Comparison of ENCODE assay signal across 25 mouse cellular contexts in the genomic region with DNA sequence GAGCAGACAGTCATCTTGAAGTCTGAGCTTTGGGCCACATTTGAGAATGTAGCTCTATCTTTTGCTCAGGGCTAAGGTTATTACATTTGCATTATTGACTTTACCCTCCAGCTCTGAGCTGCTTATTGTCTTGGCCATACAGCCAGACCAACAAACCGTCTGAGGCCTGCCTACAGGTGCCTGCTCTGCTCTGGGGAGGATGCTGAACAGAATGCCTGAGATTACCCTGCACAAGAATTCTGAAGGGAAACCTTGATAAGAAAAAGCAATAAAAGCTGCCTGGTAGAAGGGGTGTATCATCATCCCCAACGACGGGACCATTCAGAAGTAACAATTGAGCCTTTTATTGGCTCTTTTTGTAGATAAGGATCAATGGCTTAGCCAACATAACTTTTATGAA.
DNase-seq lines count a peak whose midpoint lies in the region; ATAC-seq and TF ChIP-seq lines count a peak whose summit lies in the region.
"Had no signal": no experiment of that assay in that cellular context is flagged by ENCODE, and none has a peak within 500 bp of the region (broad histone marks: within the 10 kb centered on the region; RNA-seq: fewer than 3 reads in every experiment).

No protein-coding gene starts in this region.

- peaks cover 15% of the 10 kb centered on the region for H3K27me3 ChIP-seq in E14TG2a.4 (ENCODE audit: insufficient read depth, low read length)
- H3K27me3 ChIP-seq in intestine, embryonic 15.5 days (replicated peaks), result no peaks in the 10 kb centered on the region
- H3K27me3 ChIP-seq in intestine, postnatal 0 days (replicated peaks; ENCODE audit: control insufficient read depth, insufficient read depth, low read length), result no peaks in the 10 kb centered on the region
- no peaks in the 10 kb centered on the region for H3K27me3 ChIP-seq in midbrain, embryonic 10.5 days (ENCODE audit: low read depth, poor library complexity, severe bottlenecking)
- H3K27me3 ChIP-seq in forebrain, embryonic 14.5 days (replicated peaks; ENCODE audit: control insufficient read depth, insufficient read depth, low read length), result no peaks in the 10 kb centered on the region
- H3K27me3 ChIP-seq: CH12.LX; embryonic facial prominence, embryonic 13.5 days; embryonic facial prominence, embryonic 15.5 days; forebrain, embryonic 12.5 days; forebrain, embryonic 15.5 days had no signal

- no peak for TF ChIP-seq CTCF in E14TG2a.4 (conservative IDR thresholded peaks at IDR 0.05; ENCODE audit: low read length)
- no peak for TF ChIP-seq CTCF in intestine, postnatal 0 days (IDR thresholded peaks at IDR 0.05; ENCODE audit: low read depth)

- no peak overlapping the region for H3K4me2 ChIP-seq in intestine, embryonic 15.5 days (replicated peaks)
- H3K4me2 ChIP-seq in intestine, postnatal 0 days (replicated peaks; ENCODE audit: low read depth), result no peak overlapping the region
- H3K4me2 ChIP-seq in forebrain, embryonic 14.5 days (ENCODE audit: low read length), result no peak overlapping the region
- H3K4me2 ChIP-seq: embryonic facial prominence, embryonic 13.5 days; embryonic facial prominence, embryonic 15.5 days; forebrain, embryonic 12.5 days; forebrain, embryonic 15.5 days had no signal

- H3K27ac ChIP-seq in intestine, embryonic 15.5 days, result no peak overlapping the region
- H3K27ac ChIP-seq in intestine, postnatal 0 days (ENCODE audit: low read depth, low read length), result no peak overlapping the region
- H3K27ac ChIP-seq in midbrain, embryonic 10.5 days (replicated peaks), result no peak overlapping the region
- H3K27ac ChIP-seq in forebrain, embryonic 14.5 days (ENCODE audit: low read depth, low read length), result no peak overlapping the region
- H3K27ac ChIP-seq: embryonic facial prominence, embryonic 13.5 days; embryonic facial prominence, embryonic 15.5 days; forebrain, embryonic 10.5 days; forebrain, embryonic 12.5 days; forebrain, embryonic 15.5 days had no signal

- 50% methylated on average over 3 of the region's 3 CpGs for WGBS in intestine, embryonic 15.5 days
- WGBS in intestine, postnatal 0 days, result 33% methylated on average over 3 of the region's 3 CpGs
- 78% methylated on average over 3 of the region's 3 CpGs for WGBS in midbrain, embryonic 10.5 days
- WGBS in forebrain, embryonic 14.5 days, result 74% methylated on average over 3 of the region's 3 CpGs

- H3K4me1 ChIP-seq in E14TG2a.4 (replicated peaks; ENCODE audit: low read depth, low read length), result peaks cover 54% of the 10 kb centered on the region
- peaks cover 6% of the 10 kb centered on the region; the same call in 1 of the 2 replicates for H3K4me1 ChIP-seq in intestine, embryonic 15.5 days (replicated peaks)
- 0 out of 2 replicates have a peak, but pooled peaks cover 5% of the 10 kb centered on the region for H3K4me1 ChIP-seq in intestine, postnatal 0 days (replicated peaks; ENCODE audit: control insufficient read depth, insufficient read depth, low read length)
- peaks cover 13% of the 10 kb centered on the region for H3K4me1 ChIP-seq in midbrain, embryonic 10.5 days
- no peaks in the 10 kb centered on the region for H3K4me1 ChIP-seq in forebrain, embryonic 14.5 days (ENCODE audit: control insufficient read depth, insufficient read depth, low read length)
- H3K4me1 ChIP-seq: embryonic facial prominence, embryonic 13.5 days; embryonic facial prominence, embryonic 15.5 days; forebrain, embryonic 15.5 days had no signal

- no peak overlapping the region for H3K9ac ChIP-seq in intestine, embryonic 15.5 days
- H3K9ac ChIP-seq in intestine, postnatal 0 days (ENCODE audit: low read depth, low read length), result no peak overlapping the region
- H3K9ac ChIP-seq in forebrain, embryonic 14.5 days (ENCODE audit: low read length), result no peak overlapping the region
- H3K9ac ChIP-seq: embryonic facial prominence, embryonic 13.5 days; embryonic facial prominence, embryonic 15.5 days; forebrain, embryonic 12.5 days; forebrain, embryonic 15.5 days had no signal

- 0 out of 2 replicates have a peak overlapping the region, but pooled peaks have one; percentile 32 for H3K4me3 ChIP-seq in E14TG2a.4 (replicated peaks; ENCODE audit: low read length)
- H3K4me3 ChIP-seq in intestine, embryonic 15.5 days (replicated peaks), result no peak overlapping the region
- H3K4me3 ChIP-seq in intestine, postnatal 0 days (ENCODE audit: low read depth, low read length), result no peak overlapping the region
- no peak overlapping the region for H3K4me3 ChIP-seq in midbrain, embryonic 10.5 days
- no peak overlapping the region for H3K4me3 ChIP-seq in forebrain, embryonic 14.5 days (ENCODE audit: low read depth, low read length)
- H3K4me3 ChIP-seq: embryonic facial prominence, embryonic 13.5 days; embryonic facial prominence, embryonic 15.5 days; erythroblast, embryonic 14.5 days; forebrain, embryonic 10.5 days; forebrain, embryonic 12.5 days; forebrain, embryonic 15.5 days had no signal

- no peaks in the 10 kb centered on the region for H3K36me3 ChIP-seq in E14TG2a.4 (ENCODE audit: insufficient read depth, low read length)
- no peaks in the 10 kb centered on the region for H3K36me3 ChIP-seq in intestine, embryonic 15.5 days
- H3K36me3 ChIP-seq in intestine, postnatal 0 days (ENCODE audit: control insufficient read depth, insufficient read depth), result no peaks in the 10 kb centered on the region
- no peaks in the 10 kb centered on the region for H3K36me3 ChIP-seq in midbrain, embryonic 10.5 days
- H3K36me3 ChIP-seq in forebrain, embryonic 14.5 days (ENCODE audit: control insufficient read depth, insufficient read depth, low read length), result no peaks in the 10 kb centered on the region
- H3K36me3 ChIP-seq: embryonic facial prominence, embryonic 13.5 days; embryonic facial prominence, embryonic 15.5 days; forebrain, embryonic 10.5 days; forebrain, embryonic 12.5 days; forebrain, embryonic 15.5 days had no signal

- H3K9me3 ChIP-seq in E14TG2a.4 (ENCODE audit: low read length), result peaks cover 7% of the 10 kb centered on the region
- no peaks in the 10 kb centered on the region for H3K9me3 ChIP-seq in intestine, embryonic 15.5 days
- no peaks in the 10 kb centered on the region for H3K9me3 ChIP-seq in intestine, postnatal 0 days (ENCODE audit: control insufficient read depth)
- no peaks in the 10 kb centered on the region for H3K9me3 ChIP-seq in midbrain, embryonic 10.5 days (replicated peaks)
- no peaks in the 10 kb centered on the region for H3K9me3 ChIP-seq in forebrain, embryonic 14.5 days (replicated peaks; ENCODE audit: control insufficient read depth, low read length)
- H3K9me3 ChIP-seq: embryonic facial prominence, embryonic 13.5 days; embryonic facial prominence, embryonic 15.5 days; forebrain, embryonic 12.5 days; forebrain, embryonic 15.5 days had no signal

- ATAC-seq in intestine, embryonic 15.5 days, result peak; percentile 86
- peak; percentile 43; the same call in 1 of the 2 replicates for ATAC-seq in intestine, postnatal 0 days
- no peak for ATAC-seq in forebrain, embryonic 14.5 days
- ATAC-seq: CD4-positive, CD25-positive, alpha-beta regulatory T cell, adult 4 months; forebrain, embryonic 15.5 days had no signal

- DNase-seq in midbrain, embryonic 10.5 days (ENCODE audit: low spot score), result no peak
- no peak for DNase-seq in right cerebral cortex, postnatal 36 days (ENCODE audit: low spot score in 2 of 2)
- DNase-seq in forebrain, embryonic 14.5 days (ENCODE audit: low spot score), result no peak
- DNase-seq: adrenal gland, adult 2 months; adrenal gland, postnatal 10 days; adrenal gland, postnatal 25 days; B cell, adult 2 months; cerebellum, adult 11 months; cerebellum, adult 18-20 months; cerebellum, adult 8-10 months; cerebellum, adult 9-11 months; cerebellum, postnatal 14 days; cerebellum, postnatal 36 days; embryo, embryonic 11 days had no signal
